Mouse (Mus musculus) liver, postnatal 0 days (tissue): ENCODE data around the gene Fbln1. TPM values are rescaled to one million over a fixed set of nuclear protein-coding genes. Genes with fewer than 3 reads are reported as not detected.

Experiments used
- ATAC-seq: fragments of 200-750 bp; cut with Nextera tagmentation; 2 replicates; pipeline ENCODE4 v1.8.0; 2017; ENCODE audit warnings: mild to moderate bottlenecking, moderate library complexity
- DNase-seq: peaks from one replicate; pipeline ENCODE4 v3.0.0-alpha.2; 2016
- H3K27ac ChIP-seq: fragments of 300-500 bp; sonication (generic); 2 replicates; pipeline ENCODE4 v1.5.1; 2014; ENCODE audit warnings: antibody characterized with exemption, moderate library complexity, mild to moderate bottlenecking, low read depth
- H3K27me3 ChIP-seq: fragments of 300-500 bp; sonication (generic); 2 replicates; pipeline ENCODE4 v1.6.1; 2014; ENCODE audit warnings: low read length, control low read depth, mixed read lengths; ENCODE audit not compliant: insufficient read depth
- H3K36me3 ChIP-seq: fragments of 300-500 bp; sonication (generic); replicated peaks from 2 replicates; pipeline ENCODE4 v1.6.1; 2014; ENCODE audit warnings: mild to moderate bottlenecking, control low read depth, low read length, moderate library complexity, mixed read lengths; ENCODE audit not compliant: insufficient read depth
- H3K4me1 ChIP-seq: fragments of 300-500 bp; sonication (generic); 2 replicates; pipeline ENCODE4 v1.6.1; 2014; ENCODE audit warnings: antibody characterized with exemption, mild to moderate bottlenecking, control low read depth; ENCODE audit not compliant: insufficient read depth
- H3K4me2 ChIP-seq: fragments of 300-500 bp; sonication (generic); 2 replicates; pipeline ENCODE4 v1.6.1; 2014; ENCODE audit warnings: low read depth, mild to moderate bottlenecking, low read length, moderate library complexity, mixed read lengths
- H3K4me3 ChIP-seq: fragments of 300-500 bp; sonication (generic); 2 replicates; pipeline ENCODE4 v1.5.1; 2014; ENCODE audit warnings: low read depth, low read length
- H3K9ac ChIP-seq: fragments of 300-500 bp; sonication (generic); replicated peaks from 2 replicates; pipeline ENCODE4 v1.6.1; 2014; ENCODE audit warnings: mild to moderate bottlenecking, moderate library complexity
- H3K9me3 ChIP-seq: fragments of 300-500 bp; sonication (generic); 2 replicates; pipeline ENCODE4 v1.6.1; 2016; ENCODE audit warnings: mild to moderate bottlenecking, control low read depth, low read length, mixed read lengths
- CTCF ChIP-seq: sonication (generic); IDR thresholded peaks from 2 replicates; pipeline ENCODE4 v1.5.1; 2016; ENCODE audit warnings: antibody characterized with exemption, low read depth
- EP300 ChIP-seq: IDR thresholded peaks from 2 replicates; pipeline ENCODE4 v1.6.1; 2016; ENCODE audit warnings: antibody characterized with exemption, low read depth, mild to moderate bottlenecking
- WGBS: fragments of 180-500 bp; shearing (Covaris S2); extraction: QIAGEN DNeasy Blood & Tissue Kit; methylation state at CpG from one replicate; pipeline ENCODE4 v1.1.7; 2014; ENCODE audit not compliant: insufficient replicate concordance; 5-methylcytosine and 5-hydroxymethylcytosine counted together
- polyA plus RNA-seq: library from polyadenylated mRNA; unstranded; fragments of >200 nt; fragmentation: Nextera tagmentation; extraction: Ambion mirVana; gene quantifications from 2 replicates; pipeline ENCODE4 v1.2.1, GENCODE M21; 2015

Fbln1 gene
- polyA plus RNA-seq, 1 experiment from 2014 or later, result 2.8 TPM

GRCm38 (mm10) chr15:85209341-85209740 lies 3.6 kb downstream of the Fbln1 start:
- Histone ChIP-seq H3K9me3 (no peaks in the 10 kb centered on the region), H3K27ac (no peak overlapping the region), H3K4me3 (no peak overlapping the region), H3K9ac (no peak overlapping the region), H3K27me3 (peaks cover 9% of the 10 kb centered on the region; the same call in 1 of the 2 replicates), H3K36me3 (no peaks in the 10 kb centered on the region), H3K4me1 (peaks cover 6% of the 10 kb centered on the region), H3K4me2 (no peak overlapping the region)
- ATAC-seq (no peak), DNase-seq (no peak)
- TF ChIP-seq CTCF, result peak; percentile 42
- no peak for TF ChIP-seq EP300
- WGBS, result 80% methylated on average over 3 of the region's 3 CpGs

DNA sequence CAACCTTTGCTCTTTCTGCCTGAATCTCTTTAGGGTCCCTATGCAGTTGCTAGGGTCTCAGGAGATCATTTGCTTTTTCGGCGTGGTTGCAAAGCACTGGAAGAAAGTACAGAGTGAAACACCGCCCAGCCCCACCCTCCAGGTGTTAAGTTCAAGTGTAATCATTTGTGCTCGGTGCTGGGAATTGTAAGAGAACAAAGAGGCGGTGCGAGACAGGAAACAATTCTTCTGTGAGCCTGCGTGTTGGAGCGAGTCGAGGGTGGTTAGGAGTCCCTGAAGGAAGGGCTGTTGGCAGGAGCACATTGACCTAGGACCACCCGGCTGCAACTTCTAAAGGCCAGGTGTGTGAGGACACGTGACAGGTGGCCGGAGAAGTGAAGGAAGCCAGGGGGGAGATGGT lies 4.9 kb downstream of the Fbln1 start:
- TF ChIP-seq CTCF (no peak), EP300 (no peak)
- no peaks in the 10 kb centered on the region for H3K36me3 ChIP-seq
- no peaks in the 10 kb centered on the region for H3K9me3 ChIP-seq
- no peak overlapping the region for H3K27ac ChIP-seq
- DNase-seq, result no peak
- H3K4me2 ChIP-seq, result no peak overlapping the region
- no peak for ATAC-seq
- H3K9ac ChIP-seq, result no peak overlapping the region
- WGBS, result 79% methylated on average over 12 of the region's 12 CpGs
- no peak overlapping the region for H3K4me3 ChIP-seq
- H3K4me1 ChIP-seq, result peaks cover 6% of the 10 kb centered on the region
- peaks cover 7% of the 10 kb centered on the region; the same call in 1 of the 2 replicates for H3K27me3 ChIP-seq

DNA sequence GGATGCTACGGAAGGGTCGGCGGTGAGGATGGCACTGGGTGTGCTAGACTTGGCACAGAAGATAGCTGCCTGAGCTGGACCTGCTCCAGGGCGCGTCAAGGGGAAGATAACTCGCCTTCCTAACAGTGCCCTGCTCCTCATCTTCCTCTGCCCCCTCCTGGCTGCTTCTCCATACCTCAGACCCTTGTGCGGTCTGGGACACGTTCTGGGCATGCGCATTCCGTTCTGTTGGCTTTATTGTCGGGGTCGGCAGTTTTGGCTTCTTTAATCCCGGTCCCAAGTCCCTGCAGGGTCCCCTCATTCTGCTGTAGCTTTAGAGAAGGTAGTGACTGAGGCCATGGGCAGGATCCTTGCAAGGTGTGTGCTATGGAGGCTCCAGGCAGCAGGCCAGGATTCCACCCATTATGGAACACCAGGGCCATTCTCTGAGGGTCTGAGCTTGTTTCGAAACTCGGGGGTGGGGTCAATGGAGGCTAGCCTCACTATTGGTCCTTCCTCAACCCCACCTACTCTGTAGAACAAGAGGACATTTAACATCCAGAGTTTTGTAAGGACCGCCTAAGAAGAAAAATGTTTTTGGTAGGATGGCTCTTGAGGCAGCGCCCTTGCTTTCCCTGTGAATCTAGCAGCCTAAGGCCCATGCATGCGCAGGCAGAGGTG lies 5.5 kb downstream of the Fbln1 start:
- peaks cover 2% of the 10 kb centered on the region; the same call in 1 of the 2 replicates for H3K27me3 ChIP-seq
- H3K9ac ChIP-seq, result no peak overlapping the region
- 88% methylated on average over 18 of the region's 18 CpGs for WGBS
- peaks cover under 1% of the 10 kb centered on the region; the same call in 1 of the 2 replicates for H3K4me1 ChIP-seq
- no peak overlapping the region for H3K4me3 ChIP-seq
- ATAC-seq (no peak), DNase-seq (no peak)
- H3K4me2 ChIP-seq, result no peak overlapping the region
- no peak overlapping the region for H3K27ac ChIP-seq
- TF ChIP-seq EP300, result no peak
- TF ChIP-seq CTCF, result no peak
- H3K36me3 ChIP-seq, result no peaks in the 10 kb centered on the region
- no peaks in the 10 kb centered on the region for H3K9me3 ChIP-seq

- 90% methylated on average over 7 of the region's 7 CpGs for WGBS
- H3K4me2 ChIP-seq, result no peak overlapping the region
- no peaks in the 10 kb centered on the region for H3K9me3 ChIP-seq
- TF ChIP-seq EP300, result no peak
- no peak for TF ChIP-seq CTCF
- no peak overlapping the region for H3K27ac ChIP-seq
- no peaks in the 10 kb centered on the region for H3K27me3 ChIP-seq
- no peak overlapping the region for H3K4me3 ChIP-seq
- no peak for DNase-seq
- no peaks in the 10 kb centered on the region for H3K4me1 ChIP-seq
- H3K9ac ChIP-seq, result no peak overlapping the region
- no peaks in the 10 kb centered on the region for H3K36me3 ChIP-seq
- ATAC-seq, result no peak
Measured at GRCm38 (mm10) chr15:85216069-85216813, 10.5 kb downstream of the Fbln1 start.

- 71% methylated on average over 5 of the region's 5 CpGs for WGBS
- no peak overlapping the region for H3K4me2 ChIP-seq
- H3K4me3 ChIP-seq, result no peak overlapping the region
- no peak for DNase-seq
- H3K4me1 ChIP-seq, result no peaks in the 10 kb centered on the region
- ATAC-seq, result no peak
- no peak overlapping the region for H3K9ac ChIP-seq
- H3K36me3 ChIP-seq, result no peaks in the 10 kb centered on the region
- no peaks in the 10 kb centered on the region for H3K27me3 ChIP-seq
- TF ChIP-seq EP300 (no peak), CTCF (no peak)
- H3K9me3 ChIP-seq, result no peaks in the 10 kb centered on the region
- no peak overlapping the region for H3K27ac ChIP-seq
Measured at GRCm38 (mm10) chr15:85218617-85219265, 13.0 kb downstream of the Fbln1 start.

DNA sequence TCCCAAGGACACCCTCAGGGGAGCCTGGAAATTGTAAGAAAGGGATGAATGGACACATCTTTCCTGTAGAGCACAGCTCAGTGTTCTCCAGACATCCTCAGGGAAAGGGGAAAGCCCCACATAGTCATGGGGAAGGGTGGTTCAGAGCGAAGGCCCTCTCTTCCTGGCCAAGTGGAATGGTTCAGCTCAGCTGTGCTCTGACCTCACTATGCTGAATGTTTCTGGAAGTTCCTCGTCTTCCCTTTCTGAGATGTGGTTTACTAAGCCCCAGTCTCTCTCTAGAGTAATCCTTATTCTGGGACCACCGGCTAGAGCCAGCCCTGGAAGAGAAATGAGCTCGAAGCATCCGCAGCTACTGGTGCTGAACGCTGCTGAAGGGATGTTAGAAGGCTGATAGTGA lies 14.6 kb downstream of the Fbln1 start:
- WGBS, result 73% methylated on average over 6 of the region's 6 CpGs
- H3K4me3 ChIP-seq, result no peak overlapping the region
- H3K36me3 ChIP-seq, result no peaks in the 10 kb centered on the region
- H3K4me1 ChIP-seq, result no peaks in the 10 kb centered on the region
- no peak overlapping the region for H3K27ac ChIP-seq
- H3K9me3 ChIP-seq, result no peaks in the 10 kb centered on the region
- DNase-seq, result no peak
- H3K4me2 ChIP-seq, result no peak overlapping the region
- no peak for ATAC-seq
- TF ChIP-seq CTCF (no peak), EP300 (no peak)
- H3K9ac ChIP-seq, result no peak overlapping the region
- no peaks in the 10 kb centered on the region for H3K27me3 ChIP-seq
